Mouse (Mus musculus): ENCODE measurements around the gene 2310061I04Rik.

- TF ChIP-seq CTCF (IDR thresholded peaks at IDR 0.05; ENCODE audit: low read depth, low read length) (no peak), POLR2A (IDR thresholded peaks at IDR 0.05; ENCODE audit: extremely low read depth, insufficient read depth, low read length) (0 out of 2 replicates have a peak, but pooled peaks have one; percentile 45)
Measured at GRCm38 (mm10) chr17:35917463-35918251, 20.4 kb upstream of the 2310061I04Rik start.

Data from liver, adult 2 months (tissue).